Mouse (Mus musculus) CH12.LX (cell line): ENCODE results near the gene Lhpp.

Source experiments
- SIN3A ChIP-seq: IDR thresholded peaks from 2 replicates; pipeline ENCODE4 v1.6.1; 2012; ENCODE audit warnings: low read length, improper control_type of control experiment, inconsistent platforms
- ZC3H11A ChIP-seq: IDR thresholded peaks from 2 replicates; pipeline ENCODE4 v1.6.1; 2012; ENCODE audit warnings: low read depth, mild to moderate bottlenecking, inconsistent platforms, low read length, improper control_type of control experiment

- TF ChIP-seq ZC3H11A (no peak), SIN3A (no peak)
Measured at GRCm38 (mm10) chr7:132751716-132752115, 141.3 kb downstream of the Lhpp start.
